Mouse (Mus musculus): ENCODE measurements around the gene Tmem256.

DNA sequence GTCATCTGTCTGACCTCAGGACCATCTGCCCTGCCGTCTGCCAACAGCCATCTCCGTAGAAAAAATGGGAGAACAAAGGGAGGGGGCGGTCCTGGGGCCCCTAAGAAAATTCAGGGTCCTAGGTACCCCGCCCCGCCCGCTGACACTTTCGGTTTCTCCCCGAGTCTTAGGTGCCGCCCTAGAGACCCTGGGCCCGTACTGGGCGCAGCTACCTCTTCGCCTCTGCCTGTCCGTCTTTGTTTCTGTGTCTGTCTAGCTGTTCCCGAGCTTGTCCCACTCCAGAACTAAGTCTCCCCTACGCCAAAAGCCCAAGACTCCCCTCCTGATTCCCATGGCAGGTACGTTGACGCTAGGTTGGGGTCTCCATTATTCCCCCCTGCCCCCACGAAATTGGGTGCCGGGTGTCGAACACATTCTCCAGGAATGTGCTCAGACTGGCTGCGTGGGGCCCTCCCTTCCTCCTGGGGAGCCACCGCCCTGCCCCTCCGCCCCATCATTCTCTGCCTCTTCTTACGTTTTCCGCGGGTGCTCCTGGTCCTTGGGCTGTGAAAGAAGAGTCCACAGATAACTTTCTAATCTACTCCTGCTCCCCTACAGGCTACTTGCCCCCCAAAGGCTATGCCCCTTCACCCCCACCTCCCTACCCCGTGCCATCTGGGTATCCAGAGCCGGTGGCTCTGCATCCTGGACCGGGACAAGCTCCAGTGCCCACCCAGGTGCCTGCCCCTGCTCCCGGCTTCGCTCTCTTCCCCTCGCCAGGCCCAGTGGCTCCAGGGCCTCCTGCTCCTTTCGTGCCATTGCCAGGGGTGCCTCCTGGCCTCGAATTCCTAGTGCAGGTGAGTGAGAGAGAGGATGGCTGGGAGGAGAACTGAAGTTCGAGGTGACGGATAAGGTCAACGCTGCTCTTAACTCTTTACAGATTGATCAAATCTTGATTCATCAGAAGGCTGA is 8.7 kb downstream of the Tmem256 start:
- no peak for TF ChIP-seq CTCF (IDR thresholded peaks at IDR 0.05; ENCODE audit: borderline replicate concordance, insufficient read depth, low read depth, low read length)
- TF ChIP-seq POLR2A (IDR thresholded peaks at IDR 0.05; ENCODE audit: borderline replicate concordance, insufficient read depth, low read length): no peak
